Mouse (Mus musculus) hematopoietic stem cell, adult 5-6 weeks (primary cell): ENCODE measurements around the gene Trip10. TPM values are rescaled to one million over a fixed set of nuclear protein-coding genes. Genes with fewer than 3 reads are reported as not detected.

Experiments used
- total RNA-seq: library from RNA; stranded (forward); fragments of 172-1452, 232-1000 nt; gene quantifications from 2 replicates; pipeline ENCODE4 v1.2.3, GENCODE M21; 2017

The Trip10 gene
- total RNA-seq, 1 experiment from 2014 or later, result 17.9 TPM

Other genes with a start within 250 kb of the Trip10 start
- not detected in 2 replicates for gene Pspn, start 249.4 kb upstream of the Trip10 start, total RNA-seq
- 89.5 and 124 TPM in 2 replicates for gene Gtf2f1, start 238.2 kb upstream of the Trip10 start, total RNA-seq
- 0.56 TPM in 1 of 2 replicates, not detected in the other for gene Gm17949, start 238.0 kb upstream of the Trip10 start, total RNA-seq
- 67.1 and 94.5 TPM in 2 replicates for gene Khsrp, start 217.9 kb upstream of the Trip10 start, total RNA-seq
- gene Slc25a41, start 207.8 kb upstream of the Trip10 start, total RNA-seq, result not detected in 2 replicates
- 0.56 TPM in 1 of 2 replicates, not detected in the other for gene Crb3, start 190.3 kb upstream of the Trip10 start, total RNA-seq
- gene Slc25a23, start 189.6 kb upstream of the Trip10 start, total RNA-seq, result 5.1 and 9.7 TPM in 2 replicates
- 21.1 and 24.2 TPM in 2 replicates for gene Dennd1c, start 170.9 kb upstream of the Trip10 start, total RNA-seq
- gene Tubb4a, start 161.7 kb upstream of the Trip10 start, total RNA-seq, result 0.30 TPM in 1 of 2 replicates, not detected in the other
- 2.5 and 2.8 TPM in 2 replicates for gene Tnfsf9, start 144.1 kb upstream of the Trip10 start, total RNA-seq
- gene Cd70, start 99.7 kb upstream of the Trip10 start, total RNA-seq, result 0.75 TPM in 1 of 2 replicates, not detected in the other
- 12.3 and 13.3 TPM in 2 replicates for gene Tnfsf14, start 55.3 kb upstream of the Trip10 start, total RNA-seq
- 28.0 and 125 TPM in 2 replicates for gene C3, start 21.3 kb upstream of the Trip10 start, total RNA-seq
- gene Gpr108, start 1.0 kb upstream of the Trip10 start, total RNA-seq, result 14.9 and 19.1 TPM in 2 replicates
- gene Vav1, start 29.6 kb downstream of the Trip10 start, total RNA-seq, result 238 and 297 TPM in 2 replicates
- gene Adgre1, start 109.2 kb downstream of the Trip10 start, total RNA-seq, result 3.5 and 5.6 TPM in 2 replicates